ENCODE assay signal across 10 mouse cellular contexts in the genomic region with DNA sequence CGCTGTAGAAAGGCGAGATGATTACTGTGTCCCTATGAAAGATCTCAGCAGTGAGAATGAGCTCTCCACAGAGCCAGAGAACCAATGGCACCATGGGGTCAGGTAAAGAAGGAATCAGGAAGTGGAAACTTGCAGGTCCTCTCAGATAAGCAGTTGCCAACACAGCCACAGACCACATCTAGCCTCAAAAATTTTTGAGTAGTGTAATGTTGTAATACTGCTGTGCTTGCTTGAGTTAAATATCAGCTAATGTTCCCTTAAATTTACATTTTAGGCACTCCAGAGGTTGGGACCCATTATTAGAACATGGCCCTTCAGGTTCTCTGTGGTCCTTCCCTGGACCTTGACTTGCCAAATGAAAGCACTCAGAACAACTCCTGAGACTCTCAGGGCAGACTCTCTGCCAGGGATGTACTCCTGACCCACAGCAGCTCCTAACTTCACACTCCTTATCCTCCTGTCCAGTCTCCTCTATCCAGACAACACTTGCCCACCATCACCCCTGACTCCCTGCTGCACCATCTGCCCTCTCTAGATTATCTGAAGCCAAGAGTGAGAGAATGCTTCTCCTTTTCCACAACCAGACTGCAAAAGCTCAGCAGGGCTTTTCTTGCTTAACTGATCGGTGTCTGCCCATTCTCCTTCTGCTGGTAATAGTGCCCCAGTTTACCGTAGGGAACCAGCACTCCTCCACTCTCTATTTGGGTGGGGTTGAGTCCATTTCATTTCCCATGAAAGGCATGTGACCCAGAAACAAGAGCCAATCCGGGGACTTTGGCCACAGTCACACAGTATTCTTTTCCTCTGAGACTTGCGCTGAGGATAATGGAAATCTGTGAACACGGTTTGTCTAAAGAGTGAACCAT. TPM values are rescaled to one million over a fixed set of nuclear protein-coding genes. Genes with fewer than 3 reads are reported as not detected.
DNase-seq lines count a peak whose midpoint lies in the region; TF ChIP-seq lines count a peak whose summit lies in the region.
"Had no signal": no experiment of that assay in that cellular context is flagged by ENCODE, and none has a peak within 500 bp of the region (broad histone marks: within the 10 kb centered on the region; RNA-seq: fewer than 3 reads in every experiment).

No protein-coding gene starts in this region.

- peaks cover 45% of the 10 kb centered on the region for H3K4me1 ChIP-seq in heart, embryonic 10.5 days
- H3K4me1 ChIP-seq in lung, adult 2 months (ENCODE audit: control insufficient read depth, insufficient read depth, low read length) = peaks cover 27% of the 10 kb centered on the region

- no peaks in the 10 kb centered on the region for H3K27me3 ChIP-seq in heart, embryonic 10.5 days (ENCODE audit: insufficient read depth, poor library complexity, severe bottlenecking)
- H3K27me3 ChIP-seq: heart, embryonic 13.5 days had no signal

- DNase-seq in heart, adult 18-20 months = peak; percentile 58 to 59
- no peak for DNase-seq in heart, embryonic 10.5 days (ENCODE audit: low spot score)
- DNase-seq in 416B (ENCODE audit: low read depth) = peak; percentile 97
- peak; percentile 59 to 60 for DNase-seq in cerebellum, postnatal 10 days
- DNase-seq in lung, adult 2 months = peak; percentile 35
- no peak for DNase-seq in adrenal gland, postnatal 14 days
- DNase-seq in urinary bladder, postnatal 10 days (ENCODE audit: low spot score) = no peak
- DNase-seq in layer of hippocampus, adult 8-10 months (ENCODE audit: low spot score in 2 of 2) = no peak
- DNase-seq: adrenal gland, postnatal 25 days had no signal

- 75% methylated on average over 7 of the region's 7 CpGs for WGBS in heart, embryonic 10.5 days
- 50% methylated on average over 7 of the region's 7 CpGs for WGBS in lung, adult 2 months

- TF ChIP-seq POLR2A in lung, adult 2 months (IDR thresholded peaks at IDR 0.05; ENCODE audit: borderline replicate concordance, extremely low read depth, low read depth, low read length) = no peak

- H3K9me3 ChIP-seq in heart, embryonic 10.5 days = no peaks in the 10 kb centered on the region
- H3K9me3 ChIP-seq: heart, embryonic 13.5 days had no signal

- no peak overlapping the region for H3K4me3 ChIP-seq in heart, embryonic 10.5 days
- H3K4me3 ChIP-seq in lung, adult 2 months (replicated peaks; ENCODE audit: extremely low read depth, low read depth, low read length) = no peak overlapping the region
- H3K4me3 ChIP-seq: heart, embryonic 13.5 days had no signal

- TF ChIP-seq CTCF in lung, adult 2 months (IDR thresholded peaks at IDR 0.05; ENCODE audit: insufficient read depth, low read length) = no peak

- no peaks in the 10 kb centered on the region for H3K36me3 ChIP-seq in heart, embryonic 10.5 days
- H3K36me3 ChIP-seq: heart, embryonic 13.5 days had no signal

- no peak overlapping the region for H3K27ac ChIP-seq in heart, embryonic 10.5 days
- H3K27ac ChIP-seq: heart, embryonic 13.5 days had no signal

RNA-seq across cellular contexts. Expression of gene Lcmt1, which starts 3.5 kb away (rescaled TPM):
- 10 to 100 TPM; 21.8 to 22.1 TPM for total RNA-seq in heart, adult 18-20 months (2021)
- 42.7 and 50.2 TPM in 2 replicates for polyA plus RNA-seq in heart, embryonic 10.5 days (2016; fragmentation: Nextera tagmentation; extraction: Ambion mirVana)
- 15.2 and 17.8 TPM in 2 replicates for polyA plus RNA-seq in lung, adult 2 months (2012; rRNA removed)
- 23.2 and 26.2 TPM in 2 replicates for total RNA-seq in adrenal gland, postnatal 14 days (2021)
- 10 to 100 TPM; 79.7 to 96.9 (median 88.7) TPM for total RNA-seq in layer of hippocampus, adult 8-10 months (2022)

RNA-seq across cellular contexts. Expression of gene Arhgap17, which starts 3.6 kb away (rescaled TPM):
- 10 to 100 TPM; 12.5 to 16.2 TPM for total RNA-seq in heart, adult 18-20 months (2021)
- polyA plus RNA-seq in heart, embryonic 10.5 days (2016; fragmentation: Nextera tagmentation; extraction: Ambion mirVana) = 24.0 and 27.0 TPM in 2 replicates
- polyA plus RNA-seq in lung, adult 2 months (2012; rRNA removed) = 28.5 and 35.3 TPM in 2 replicates
- total RNA-seq in adrenal gland, postnatal 14 days (2021) = 43.7 and 47.7 TPM in 2 replicates
- 10 to 100 TPM; 27.6 to 42.0 (median 35.2) TPM for total RNA-seq in layer of hippocampus, adult 8-10 months (2022)

Comparison
In these comparisons a context has a peak if more than half of its experiments do, and no peak if none do; other contexts are left out.
1. DNase-seq: peak in heart, adult 18-20 months (2 of 2), 416B (single experiment), cerebellum, postnatal 10 days (2 of 2) and lung, adult 2 months (single experiment); none in heart, embryonic 10.5 days (single experiment), adrenal gland, postnatal 14 days (single experiment), urinary bladder, postnatal 10 days (single experiment) and layer of hippocampus, adult 8-10 months (0 of 2).